Mouse (Mus musculus) stomach, postnatal 0 days (tissue): ENCODE data around the gene Cnot8. TPM values are rescaled to one million over a fixed set of nuclear protein-coding genes. Genes with fewer than 3 reads are reported as not detected.
"Not testable (repeated sequence)": the region's sequence is repeated elsewhere in the genome, so short reads cannot be mapped to it uniquely, and the experiment has no call there.

Experiments used
- ATAC-seq: fragments of 200-750 bp; cut with Nextera tagmentation; 2 replicates; pipeline ENCODE4 v1.8.0; 2017; ENCODE audit not compliant: low FRiP score, low TSS enrichment
- DNase-seq: peaks from one replicate; pipeline ENCODE4 v3.0.0-alpha.2; 2016; ENCODE audit warnings: low spot score
- H3K27ac ChIP-seq: fragments of 300-500 bp; sonication (generic); replicated peaks from 2 replicates; pipeline ENCODE4 v1.5.1; 2014; ENCODE audit warnings: mild to moderate bottlenecking, control low read depth
- H3K27me3 ChIP-seq: fragments of 300-500 bp; sonication (generic); 2 replicates; pipeline ENCODE4 v1.6.1; 2014; ENCODE audit warnings: low read length; ENCODE audit not compliant: control insufficient read depth, insufficient read depth
- H3K36me3 ChIP-seq: fragments of 300-500 bp; sonication (generic); 2 replicates; pipeline ENCODE4 v1.6.1; 2014; ENCODE audit warnings: low read length, mixed read lengths; ENCODE audit not compliant: control insufficient read depth, insufficient read depth
- H3K4me1 ChIP-seq: fragments of 300-500 bp; sonication (generic); replicated peaks from 2 replicates; pipeline ENCODE4 v1.6.1; 2014; ENCODE audit warnings: antibody characterized with exemption; ENCODE audit not compliant: control insufficient read depth, insufficient read depth
- H3K4me2 ChIP-seq: fragments of 300-500 bp; sonication (generic); replicated peaks from 2 replicates; pipeline ENCODE4 v1.6.1; 2014; ENCODE audit warnings: low read depth, mild to moderate bottlenecking, control low read depth, moderate library complexity
- H3K4me3 ChIP-seq: fragments of 300-500 bp; sonication (generic); 2 replicates; pipeline ENCODE4 v1.5.1; 2014; ENCODE audit warnings: low read depth, low read length, control low read depth
- H3K9ac ChIP-seq: fragments of 300-500 bp; sonication (generic); 2 replicates; pipeline ENCODE4 v1.6.1; 2014; ENCODE audit warnings: mild to moderate bottlenecking, low read length, control low read depth, mixed read lengths
- H3K9me3 ChIP-seq: fragments of 300-500 bp; sonication (generic); 2 replicates; pipeline ENCODE4 v1.6.1; 2016; ENCODE audit warnings: low read length; ENCODE audit not compliant: control insufficient read depth
- CTCF ChIP-seq: IDR thresholded peaks from 2 replicates; pipeline ENCODE4 v1.5.1; 2016; ENCODE audit warnings: antibody characterized with exemption, low read depth, mild to moderate bottlenecking, moderate library complexity
- EP300 ChIP-seq: optimal IDR thresholded peaks from 2 replicates; pipeline ENCODE3; 2016; ENCODE audit warnings: antibody characterized with exemption
- WGBS: fragments of 180-500 bp; shearing (Covaris S2); extraction: QIAGEN DNeasy Blood & Tissue Kit; methylation state at CpG from one replicate; pipeline ENCODE4 v1.1.7; 2014; 5-methylcytosine and 5-hydroxymethylcytosine counted together
- polyA plus RNA-seq: library from polyadenylated mRNA; unstranded; fragments of >200 nt; fragmentation: Nextera tagmentation; extraction: Ambion mirVana; gene quantifications from 2 replicates; pipeline ENCODE4 v1.2.1, GENCODE M21; 2015

The Cnot8 gene
- polyA plus RNA-seq, result 41.4 and 42.9 TPM in 2 replicates

DNA sequence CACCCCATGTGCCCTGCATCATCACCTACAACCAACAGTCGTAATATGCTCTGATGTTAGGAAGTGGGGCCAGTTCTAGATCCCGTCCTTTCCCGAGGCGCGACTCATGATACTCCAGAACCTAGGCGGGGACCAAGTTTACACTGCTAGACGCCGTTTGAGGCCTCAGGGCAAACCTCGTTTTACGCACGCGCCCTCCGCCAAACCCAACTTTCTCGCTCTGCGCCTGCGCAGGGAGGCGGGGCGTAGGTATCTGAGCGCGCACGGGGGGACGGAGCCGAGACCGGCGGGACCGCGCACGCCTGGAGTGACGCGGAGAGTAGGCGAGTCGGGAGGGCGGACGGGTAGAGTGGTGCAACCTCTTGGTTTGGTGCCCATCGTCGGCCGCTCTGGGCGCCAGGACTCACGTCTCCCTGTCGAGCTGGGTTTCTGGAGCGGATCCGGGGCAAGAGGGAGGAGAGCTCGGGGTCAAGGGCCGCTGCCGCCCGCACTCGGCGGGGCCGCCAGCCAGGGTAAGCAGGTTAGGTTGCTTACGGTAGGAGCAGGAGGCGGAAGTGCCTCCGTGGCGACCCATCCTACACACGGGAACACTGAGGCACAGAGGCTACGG, at the start of gene Cnot8:
Gene Cnot8, plus strand, starts transcription at position 457 of the 610 bp plus-strand sequence.
- Histone ChIP-seq H3K27ac (peak within 1 kb of the TSS; percentile 94), H3K4me3 (peak within 1 kb of the TSS; percentile 77), H3K9me3 (no peaks in the 10 kb centered on the region), H3K36me3 (no peaks in the 10 kb centered on the region), H3K4me1 (no peaks in the 10 kb centered on the region; the same call in 1 of the 2 replicates), H3K9ac (peak within 1 kb of the TSS; percentile 82), H3K4me2 (peak within 1 kb of the TSS; percentile 77), H3K27me3 (no peaks in the 10 kb centered on the region)
- ATAC-seq, result peak; percentile 98
- WGBS, result under 1% methylated on average over 54 of the region's 55 CpGs
- DNase-seq, result peak; percentile 100
- TF ChIP-seq EP300, result peak; percentile 22
- TF ChIP-seq CTCF, result no peak

DNA sequence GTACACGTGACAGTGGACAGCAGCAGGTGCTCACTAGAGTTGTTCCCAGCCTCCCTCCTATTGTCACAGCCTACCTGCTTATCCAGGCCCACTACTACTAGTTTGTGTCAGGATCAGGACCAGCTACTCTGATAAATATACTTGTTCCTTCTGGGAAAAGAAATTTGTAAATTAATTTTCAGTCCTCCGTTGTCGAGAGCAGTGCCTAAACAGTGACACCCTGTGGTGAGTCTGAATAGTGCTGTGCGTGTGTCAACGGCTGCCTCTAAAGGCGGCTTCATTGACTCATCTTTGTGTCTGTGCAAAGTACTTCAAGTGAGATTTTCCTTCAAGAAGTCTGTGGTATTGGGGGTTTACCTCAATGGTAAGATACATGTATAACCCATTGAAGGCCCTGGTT, 46.5 kb upstream of the Cnot8 start:
- H3K4me1 ChIP-seq, result no peaks in the 10 kb centered on the region
- DNase-seq, result peak; percentile 46
- no peak overlapping the region for H3K4me3 ChIP-seq
- no peak overlapping the region for H3K27ac ChIP-seq
- no peaks in the 10 kb centered on the region for H3K9me3 ChIP-seq
- TF ChIP-seq EP300, result no peak
- TF ChIP-seq CTCF, result peak; percentile 89
- WGBS, result 41% methylated on average over 6 of the region's 6 CpGs
- no peak for ATAC-seq
- no peak overlapping the region for H3K9ac ChIP-seq
- H3K27me3 ChIP-seq, result no peaks in the 10 kb centered on the region
- peaks cover 34% of the 10 kb centered on the region for H3K36me3 ChIP-seq
- H3K4me2 ChIP-seq, result no peak overlapping the region

DNA sequence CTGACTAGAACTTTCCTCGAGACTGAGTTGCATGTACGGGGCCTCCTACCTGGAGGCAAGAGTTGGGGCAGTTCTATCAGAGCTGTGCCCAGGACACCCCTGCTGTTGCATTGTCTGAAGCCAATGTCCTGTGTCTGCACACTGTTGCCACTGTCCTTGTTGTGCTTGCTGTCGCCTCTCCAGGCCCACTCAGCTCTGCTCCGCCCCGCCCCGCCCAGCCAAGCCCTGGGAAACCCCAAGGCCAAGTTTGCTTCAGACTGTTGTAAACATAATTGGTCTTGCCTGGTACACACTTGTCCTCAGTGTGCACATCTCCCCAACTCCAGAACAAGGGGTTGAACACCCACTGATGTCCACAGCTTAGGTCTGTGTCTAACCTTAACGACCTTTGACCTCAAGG, 44.2 kb upstream of the Cnot8 start:
- ATAC-seq, H3K27ac ChIP-seq, H3K27me3 ChIP-seq, H3K4me1 ChIP-seq, DNase-seq, H3K9me3 ChIP-seq, H3K4me2 ChIP-seq, H3K9ac ChIP-seq, H3K4me3 ChIP-seq: not testable (repeated sequence)
- peaks cover 24% of the 10 kb centered on the region for H3K36me3 ChIP-seq
- WGBS, result 79% methylated on average over 7 of the region's 7 CpGs

DNA sequence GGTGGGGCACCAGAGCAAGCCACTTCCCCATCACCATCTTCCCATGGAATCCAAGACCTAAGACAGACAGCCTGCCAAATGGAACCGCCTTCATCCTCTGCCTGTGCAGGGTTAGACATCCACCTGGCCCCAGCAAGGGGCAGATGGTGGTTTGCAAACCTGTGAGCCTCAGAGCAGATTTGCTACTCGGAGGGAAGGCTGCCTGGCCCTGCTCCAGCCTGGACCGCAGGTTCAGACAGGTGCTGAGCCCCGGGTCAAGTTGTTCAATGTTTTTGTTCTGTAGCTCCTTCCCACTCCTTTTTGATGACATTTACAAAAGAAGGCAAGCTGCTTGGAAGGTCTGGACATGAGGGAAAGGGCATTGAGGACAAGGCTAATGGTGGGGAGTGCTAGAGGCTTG, 42.7 kb upstream of the Cnot8 start:
- peaks cover 16% of the 10 kb centered on the region for H3K36me3 ChIP-seq
- not testable (repeated sequence) for H3K4me3 ChIP-seq, DNase-seq, H3K27me3 ChIP-seq, H3K9ac ChIP-seq, H3K4me2 ChIP-seq, H3K27ac ChIP-seq, H3K4me1 ChIP-seq, ATAC-seq, H3K9me3 ChIP-seq
- WGBS, result 71% methylated on average over 4 of the region's 4 CpGs

DNA sequence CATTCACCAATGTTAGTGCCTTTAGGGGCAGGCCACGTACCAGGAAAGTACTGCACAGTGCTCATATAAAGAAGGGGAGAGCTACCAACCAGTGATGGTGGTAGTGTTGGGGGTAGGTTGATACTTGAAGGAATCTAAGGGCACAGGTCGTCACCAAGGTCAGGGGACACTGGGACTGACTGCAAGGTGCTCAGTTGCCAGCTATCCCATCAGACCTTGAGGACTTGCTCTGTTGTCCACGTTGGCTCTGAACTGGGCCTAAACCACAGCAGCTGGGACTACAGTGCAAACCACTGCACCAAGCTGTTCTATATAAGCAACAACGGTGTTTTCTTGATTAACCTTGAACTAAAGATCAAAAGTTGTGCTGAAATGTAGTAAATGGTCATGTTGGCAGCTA, 41.4 kb upstream of the Cnot8 start:
- Histone ChIP-seq H3K27ac (no peak overlapping the region), H3K4me1 (no peaks in the 10 kb centered on the region), H3K36me3 (peaks cover 12% of the 10 kb centered on the region), H3K9ac (no peak overlapping the region), H3K9me3 (no peaks in the 10 kb centered on the region), H3K4me2 (no peak overlapping the region), H3K27me3 (no peaks in the 10 kb centered on the region), H3K4me3 (no peak overlapping the region)
- WGBS, result 86% methylated on average over 4 of the region's 4 CpGs
- ATAC-seq (no peak), DNase-seq (no peak)
- TF ChIP-seq CTCF, result no peak
- no peak for TF ChIP-seq EP300

DNA sequence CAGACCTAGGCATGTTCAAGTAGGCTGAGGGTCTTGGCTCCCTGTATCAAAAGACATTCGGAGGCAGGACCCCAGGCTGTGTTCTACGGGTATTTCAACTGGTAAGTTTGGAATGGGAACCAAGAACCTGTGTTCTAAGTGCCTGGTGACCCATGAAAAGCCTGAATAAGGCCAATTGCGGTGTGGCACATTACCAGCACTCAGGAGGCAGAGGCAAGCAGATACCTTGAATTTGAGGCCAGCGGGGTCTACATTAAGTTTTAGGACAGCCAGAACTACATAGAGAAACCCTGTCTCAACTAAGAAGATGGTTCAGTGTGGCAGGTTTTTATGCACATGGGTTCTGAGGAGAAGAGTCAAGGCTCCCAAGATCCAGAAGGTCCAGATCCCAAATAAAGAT, 38.9 kb upstream of the Cnot8 start:
- no peak overlapping the region for H3K4me3 ChIP-seq
- TF ChIP-seq CTCF (no peak), EP300 (no peak)
- WGBS, result 87% methylated on average over 4 of the region's 4 CpGs
- H3K9me3 ChIP-seq, result no peaks in the 10 kb centered on the region
- H3K4me2 ChIP-seq, result no peak overlapping the region
- no peaks in the 10 kb centered on the region for H3K4me1 ChIP-seq
- no peak for ATAC-seq
- no peak for DNase-seq
- no peaks in the 10 kb centered on the region for H3K36me3 ChIP-seq
- H3K27me3 ChIP-seq, result no peaks in the 10 kb centered on the region
- H3K9ac ChIP-seq, result no peak overlapping the region
- no peak overlapping the region for H3K27ac ChIP-seq
